In the genomic region with DNA sequence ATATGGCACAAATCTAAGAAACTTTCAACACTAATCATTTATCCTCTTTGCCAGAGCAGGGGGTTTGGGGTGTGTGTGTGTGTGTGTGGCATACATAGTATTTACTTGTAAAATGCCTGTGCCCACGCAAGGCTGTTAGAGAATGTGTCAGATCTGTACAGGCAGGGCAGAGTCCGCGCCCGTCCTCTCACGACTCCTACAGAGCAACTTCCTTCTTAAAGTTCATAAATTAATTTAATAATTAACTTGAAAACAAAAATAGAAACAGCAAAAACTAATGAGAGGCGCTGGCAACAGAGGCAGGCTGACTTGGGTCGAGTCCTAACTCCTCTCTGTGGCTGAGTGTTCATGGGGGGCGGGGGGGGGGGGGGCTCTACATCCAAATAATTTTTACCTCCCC, we compare ENCODE assay signal across 16 mouse cellular contexts. TPM values are rescaled to one million over a fixed set of nuclear protein-coding genes. Genes with fewer than 3 reads are reported as not detected.
DNase-seq lines count a peak whose midpoint lies in the region; ATAC-seq and TF ChIP-seq lines count a peak whose summit lies in the region.
"Had no signal": no experiment of that assay in that cellular context is flagged by ENCODE, and none has a peak within 500 bp of the region (broad histone marks: within the 10 kb centered on the region; RNA-seq: fewer than 3 reads in every experiment).

No protein-coding gene starts in this region.

- no peak for ATAC-seq in heart, postnatal 0 days (ENCODE audit: insufficient read depth, low read depth)
- ATAC-seq in intestine, postnatal 0 days, result peak; percentile 48
- ATAC-seq in granulocyte monocyte progenitor cell, adult 5-6 weeks (replicated peaks; ENCODE audit: poor library complexity, severe bottlenecking), result no peak
- no peak for ATAC-seq in frontal cortex, adult (ENCODE audit: low TSS enrichment)
- ATAC-seq: midbrain, embryonic 13.5 days; Patski had no signal

- TF ChIP-seq POLR2A in CH12.LX (IDR thresholded peaks at IDR 0.05; ENCODE audit: low read depth, low read length), result no peak

- in situ Hi-C loops in CH12.LX (cut with MboI; ENCODE audit: low pct_ligation_motif_present, low pct_unique_long_range_greater_than_20kb, low sequenced_read_pairs), result no loop called here

- H3K9me3 ChIP-seq in heart, postnatal 0 days (replicated peaks; ENCODE audit: control insufficient read depth, low read length), result no peaks in the 10 kb centered on the region
- no peaks in the 10 kb centered on the region for H3K9me3 ChIP-seq in heart, embryonic 10.5 days
- H3K9me3 ChIP-seq in CH12.LX (replicated peaks; ENCODE audit: low read length), result no peaks in the 10 kb centered on the region
- H3K9me3 ChIP-seq in intestine, postnatal 0 days (ENCODE audit: control insufficient read depth), result no peaks in the 10 kb centered on the region
- H3K9me3 ChIP-seq: hindbrain, embryonic 15.5 days; limb, embryonic 15.5 days; midbrain, embryonic 13.5 days; neural tube, embryonic 13.5 days had no signal

- H3K9ac ChIP-seq in heart, postnatal 0 days (replicated peaks; ENCODE audit: low read depth, low read length), result no peak overlapping the region
- H3K9ac ChIP-seq in CH12.LX (ENCODE audit: insufficient read depth, low read depth), result 0 out of 2 replicates have a peak overlapping the region, but pooled peaks have one; percentile 63
- H3K9ac ChIP-seq in intestine, postnatal 0 days (ENCODE audit: low read depth, low read length), result no peak overlapping the region
- H3K9ac ChIP-seq: hindbrain, embryonic 15.5 days; limb, embryonic 15.5 days; midbrain, embryonic 13.5 days; neural tube, embryonic 13.5 days had no signal

- no peak overlapping the region for H3K4me3 ChIP-seq in heart, postnatal 0 days (ENCODE audit: low read depth, low read length)
- H3K4me3 ChIP-seq in heart, embryonic 10.5 days, result no peak overlapping the region
- no peak overlapping the region for H3K4me3 ChIP-seq in CH12.LX (replicated peaks in 1 of 3; ENCODE audit: low read depth in 2 of 3, low read length in 2 of 3, poor library complexity in 1 of 3)
- H3K4me3 ChIP-seq in intestine, postnatal 0 days (ENCODE audit: low read depth, low read length), result peak overlapping the region; percentile 16; the same call in 1 of the 2 replicates
- H3K4me3 ChIP-seq: hindbrain, embryonic 15.5 days; limb, embryonic 15.5 days; midbrain, embryonic 13.5 days; neural tube, embryonic 13.5 days had no signal

- H3K4me2 ChIP-seq in heart, postnatal 0 days (ENCODE audit: low read depth, low read length), result peak overlapping the region; percentile 15; the same call in 1 of the 2 replicates
- peak overlapping the region; percentile 90; the same call in 1 of the 2 replicates for H3K4me2 ChIP-seq in CH12.LX (ENCODE audit: insufficient read depth, low read depth, poor library complexity, severe bottlenecking)
- H3K4me2 ChIP-seq in intestine, postnatal 0 days (replicated peaks; ENCODE audit: low read depth), result peak overlapping the region; percentile 53
- H3K4me2 ChIP-seq: heart, embryonic 11.5 days; hindbrain, embryonic 15.5 days; limb, embryonic 15.5 days; midbrain, embryonic 13.5 days had no signal

- no peak for TF ChIP-seq CTCF in heart, postnatal 0 days (IDR thresholded peaks at IDR 0.05; ENCODE audit: low read depth)
- no peak for TF ChIP-seq CTCF in CH12.LX (conservative IDR thresholded peaks at IDR 0.05 in 1 of 2, IDR thresholded peaks at IDR 0.05 in 1 of 2; ENCODE audit: low read depth in 2 of 2, low read length in 2 of 2)
- no peak for TF ChIP-seq CTCF in intestine, postnatal 0 days (IDR thresholded peaks at IDR 0.05; ENCODE audit: low read depth)

- peaks cover 42% of the 10 kb centered on the region for H3K4me1 ChIP-seq in heart, postnatal 0 days (ENCODE audit: control insufficient read depth, insufficient read depth)
- peaks cover 63% of the 10 kb centered on the region for H3K4me1 ChIP-seq in heart, embryonic 10.5 days
- H3K4me1 ChIP-seq in CH12.LX (ENCODE audit: control insufficient read depth in 1 of 2, insufficient read depth in 2 of 2), result peaks cover 30 to 59% of the 10 kb centered on the region in 2 experiments
- H3K4me1 ChIP-seq in intestine, postnatal 0 days (replicated peaks; ENCODE audit: control insufficient read depth, insufficient read depth, low read length), result peaks cover 8% of the 10 kb centered on the region

- WGBS in heart, postnatal 0 days, result 65% methylated on average over 8 of the region's 8 CpGs
- WGBS in heart, embryonic 10.5 days, result 82% methylated on average over 8 of the region's 8 CpGs
- 18% methylated on average over 8 of the region's 8 CpGs for WGBS in intestine, postnatal 0 days

- no peak for TF ChIP-seq EP300 in heart, postnatal 0 days (IDR thresholded peaks at IDR 0.05; ENCODE audit: low read depth)
- no peak for TF ChIP-seq EP300 in CH12.LX (IDR thresholded peaks at IDR 0.05; ENCODE audit: low read length)

- dilution Hi-C loops in CH12.LX (cut with MboI; ENCODE audit: extremely low pct_ligation_motif_present, extremely low pct_unique_long_range_greater_than_20kb, low sequenced_read_pairs), result no loop called here

- no peak for DNase-seq in heart, postnatal 0 days (ENCODE audit: low spot score)
- DNase-seq in heart, embryonic 10.5 days (ENCODE audit: low spot score), result no peak
- DNase-seq in CH12.LX (ENCODE audit: extremely low read depth), result no peak
- peak; percentile 68 to 82 for DNase-seq in kidney, postnatal 25 days
- DNase-seq in T-cell, adult 2 months (ENCODE audit: low spot score), result no peak
- DNase-seq: adrenal gland, postnatal 14 days; retina, postnatal 1 day had no signal

- H3K27me3 ChIP-seq in heart, postnatal 0 days (ENCODE audit: control insufficient read depth, insufficient read depth, low read length), result no peaks in the 10 kb centered on the region
- no peaks in the 10 kb centered on the region for H3K27me3 ChIP-seq in heart, embryonic 10.5 days (ENCODE audit: insufficient read depth, poor library complexity, severe bottlenecking)
- H3K27me3 ChIP-seq in CH12.LX (replicated peaks), result no peaks in the 10 kb centered on the region
- H3K27me3 ChIP-seq in intestine, postnatal 0 days (replicated peaks; ENCODE audit: control insufficient read depth, insufficient read depth, low read length), result no peaks in the 10 kb centered on the region
- H3K27me3 ChIP-seq: hindbrain, embryonic 15.5 days; limb, embryonic 15.5 days; midbrain, embryonic 13.5 days; neural tube, embryonic 13.5 days; Patski had no signal

- TF ChIP-seq RAD21 in CH12.LX (IDR thresholded peaks at IDR 0.05; ENCODE audit: low read depth, low read length), result no peak

- no peaks in the 10 kb centered on the region for H3K36me3 ChIP-seq in heart, postnatal 0 days (replicated peaks; ENCODE audit: control insufficient read depth, insufficient read depth, low read length)
- H3K36me3 ChIP-seq in heart, embryonic 10.5 days, result no peaks in the 10 kb centered on the region
- H3K36me3 ChIP-seq in CH12.LX (replicated peaks in 1 of 2; ENCODE audit: control insufficient read depth in 1 of 2, insufficient read depth in 1 of 2, low read length in 1 of 2), result peaks cover 0 to 18% of the 10 kb centered on the region in 2 experiments
- no peaks in the 10 kb centered on the region for H3K36me3 ChIP-seq in intestine, postnatal 0 days (ENCODE audit: control insufficient read depth, insufficient read depth)
- H3K36me3 ChIP-seq: hindbrain, embryonic 15.5 days; limb, embryonic 15.5 days; midbrain, embryonic 13.5 days; neural tube, embryonic 13.5 days had no signal

- no peak overlapping the region for H3K27ac ChIP-seq in heart, postnatal 0 days (ENCODE audit: low read depth)
- no peak overlapping the region for H3K27ac ChIP-seq in heart, embryonic 10.5 days
- no peak overlapping the region for H3K27ac ChIP-seq in CH12.LX (ENCODE audit: insufficient read depth, low read depth)
- peak overlapping the region; percentile 73 for H3K27ac ChIP-seq in intestine, postnatal 0 days (ENCODE audit: low read depth, low read length)
- H3K27ac ChIP-seq: hindbrain, embryonic 15.5 days; midbrain, embryonic 13.5 days; neural tube, embryonic 13.5 days had no signal

- peaks cover 79% of the 10 kb centered on the region for H3K79me2 ChIP-seq in CH12.LX (replicated peaks; ENCODE audit: control insufficient read depth, extremely low read depth, insufficient read depth, poor library complexity, severe bottlenecking)

TF ChIP-seq in CH12.LX, 34 proteins besides CTCF, POLR2A, EP300 and RAD21:
- TF ChIP-seq HCFC1 (IDR thresholded peaks at IDR 0.05; ENCODE audit: low read depth, low read length) (no peak), KAT2A (IDR thresholded peaks at IDR 0.05; ENCODE audit: insufficient replicate concordance, low read length) (no peak), GABPA (IDR thresholded peaks at IDR 0.05; ENCODE audit: insufficient replicate concordance, low read depth, low read length) (no peak), ETS1 (conservative IDR thresholded peaks at IDR 0.05; ENCODE audit: low read depth, low read length) (no peak), CHD2 (IDR thresholded peaks at IDR 0.05; ENCODE audit: low read length) (no peak), PAX5 (IDR thresholded peaks at IDR 0.05; ENCODE audit: low read length) (no peak), SIN3A (IDR thresholded peaks at IDR 0.05; ENCODE audit: low read length) (no peak), USF1 (IDR thresholded peaks at IDR 0.05; ENCODE audit: low read depth, low read length) (no peak), MEF2A (IDR thresholded peaks at IDR 0.05; ENCODE audit: borderline replicate concordance, low read depth, low read length) (no peak), MYC (IDR thresholded peaks at IDR 0.05; ENCODE audit: low read depth, low read length) (no peak), E2F4 (IDR thresholded peaks at IDR 0.05; ENCODE audit: insufficient replicate concordance, low read depth, low read length) (no peak), JUND (conservative IDR thresholded peaks at IDR 0.05; ENCODE audit: low read depth, low read length) (no peak), TCF12 (IDR thresholded peaks at IDR 0.05; ENCODE audit: low read depth, low read length) (no peak), MXI1 (IDR thresholded peaks at IDR 0.05; ENCODE audit: low read depth, low read length) (no peak), RCOR1 (conservative IDR thresholded peaks at IDR 0.05; ENCODE audit: low read depth, low read length) (no peak)

RNA-seq across cellular contexts. Expression of a gene that starts 4.6 kb away (rescaled TPM):
- total RNA-seq in heart, postnatal 0 days (2014; rRNA removed; ENCODE audit: low replicate concordance), result 9.7 and 18.4 TPM in 2 replicates
- 8.8 and 9.7 TPM in 2 replicates for polyA plus RNA-seq in heart, postnatal 0 days (2015; fragmentation: Nextera tagmentation; extraction: Ambion mirVana)
- 13.8 and 16.6 TPM in 2 replicates for polyA plus RNA-seq in heart, embryonic 10.5 days (2016; fragmentation: Nextera tagmentation; extraction: Ambion mirVana)
- total RNA-seq in CH12.LX (2012; rRNA removed) (37.9 and 48.7 TPM in 2 replicates), CH12.LX (2014; rRNA removed) (7.7 and 10.7 TPM in 2 replicates)
- polyA plus RNA-seq in CH12.LX (2012; ENCODE audit: insufficient read length, low read depth), result 13.4 and 14.7 TPM in 2 replicates
- polyA plus RNA-seq in intestine, postnatal 0 days (2015; fragmentation: Nextera tagmentation; extraction: Ambion mirVana), result 11.8 and 14.6 TPM in 2 replicates
- 33.6 and 43.6 TPM in 2 replicates for total RNA-seq in granulocyte monocyte progenitor cell, adult 5-6 weeks (2014; fragmentation: Nextera tagmentation)
- 54.3 and 66.2 TPM in 2 replicates for total RNA-seq in granulocyte monocyte progenitor cell, adult 5-6 weeks (2017)

Comparison
In these comparisons a context has a peak if more than half of its experiments do, and no peak if none do; other contexts are left out.
1. DNase-seq: peak in kidney, postnatal 25 days (2 of 2); none in heart, postnatal 0 days (single experiment), heart, embryonic 10.5 days (single experiment), CH12.LX (single experiment) and T-cell, adult 2 months (single experiment).
2. H3K4me2 ChIP-seq: peak in every context shown above with its lines; median percentile 90 in CH12.LX; 53 in intestine, postnatal 0 days; 15 in heart, postnatal 0 days.